Mouse (Mus musculus): ENCODE data around the gene Acbd6.

DNA sequence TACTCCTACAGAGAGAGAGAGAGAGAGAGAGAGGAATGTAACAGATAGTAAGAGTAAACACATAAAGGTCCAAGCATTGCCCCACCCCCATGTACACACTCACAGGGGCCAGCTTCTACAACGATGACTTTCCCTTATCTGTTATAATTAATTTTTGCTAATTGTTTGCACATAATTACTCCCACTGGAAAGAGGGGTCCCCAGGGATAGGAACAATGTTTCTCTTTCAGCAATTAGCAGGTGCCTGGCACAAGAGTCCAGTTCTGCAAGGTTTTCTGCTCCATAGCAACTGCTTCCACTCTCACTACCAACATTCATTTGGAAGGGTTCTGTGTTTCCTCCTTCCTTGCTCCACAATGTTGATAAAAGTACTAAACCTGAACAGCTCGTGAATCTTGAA, 168.0 kb downstream of the Acbd6 start:
- no peak for TF ChIP-seq CTCF (IDR thresholded peaks at IDR 0.05; ENCODE audit: borderline replicate concordance, control insufficient read depth, extremely low read depth, insufficient read depth, low read length, poor library complexity)
- TF ChIP-seq POLR2A (IDR thresholded peaks at IDR 0.05; ENCODE audit: control insufficient read depth, extremely low read depth, insufficient read depth, low read length, poor library complexity): no peak

Measured in thymus, adult 2 months (tissue).